Mouse (Mus musculus): ENCODE measurements at regions not wholly inside any gene's neighbourhood (a gene's known extent, or its start where the extent isn't known, plus 50 kb on each side); places are given as distances from the start of the nearest gene placed in this dataset.

DNA sequence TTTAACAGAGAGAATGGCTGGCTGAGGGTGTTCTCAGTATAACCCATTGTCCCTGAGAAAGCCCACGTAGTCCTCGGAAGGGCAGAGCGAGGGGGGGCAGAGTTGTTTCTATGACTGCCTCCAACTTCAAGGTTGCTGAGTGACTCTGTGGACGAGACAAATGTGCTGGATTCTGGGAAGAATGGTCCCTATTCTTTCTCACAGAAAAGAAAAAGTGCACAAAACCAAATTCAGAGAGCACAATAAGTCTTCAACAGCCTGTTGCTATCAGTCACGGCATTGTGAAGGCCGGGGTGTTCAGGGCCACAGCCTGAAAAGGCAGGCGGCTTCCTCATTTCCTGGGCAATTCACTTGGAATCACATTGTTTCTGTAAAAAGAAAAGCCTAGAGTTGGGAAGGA is 165.6 kb upstream of the 3110018I06Rik start:
- no peak for DNase-seq

DNA sequence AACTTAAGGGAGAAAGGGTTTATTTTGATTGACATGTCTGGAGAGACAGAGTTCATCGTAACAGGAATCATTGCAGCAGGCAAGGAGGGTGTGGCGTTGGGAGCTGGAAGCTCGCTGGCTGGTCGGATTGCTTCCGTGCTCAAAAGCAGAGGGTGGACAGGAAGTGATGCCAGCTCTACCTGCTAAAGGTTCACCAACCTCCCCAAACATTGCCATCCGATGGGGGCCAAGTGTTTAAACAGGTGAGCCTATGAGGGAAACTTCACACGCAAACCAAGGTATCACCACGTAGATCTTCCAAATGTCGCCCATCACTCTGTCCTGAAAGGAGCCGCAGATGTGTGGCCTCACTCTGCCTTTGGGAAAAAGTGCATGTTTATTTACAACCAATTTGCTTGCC is 162.3 kb upstream of the 3110018I06Rik start:
- no peak for DNase-seq

DNA sequence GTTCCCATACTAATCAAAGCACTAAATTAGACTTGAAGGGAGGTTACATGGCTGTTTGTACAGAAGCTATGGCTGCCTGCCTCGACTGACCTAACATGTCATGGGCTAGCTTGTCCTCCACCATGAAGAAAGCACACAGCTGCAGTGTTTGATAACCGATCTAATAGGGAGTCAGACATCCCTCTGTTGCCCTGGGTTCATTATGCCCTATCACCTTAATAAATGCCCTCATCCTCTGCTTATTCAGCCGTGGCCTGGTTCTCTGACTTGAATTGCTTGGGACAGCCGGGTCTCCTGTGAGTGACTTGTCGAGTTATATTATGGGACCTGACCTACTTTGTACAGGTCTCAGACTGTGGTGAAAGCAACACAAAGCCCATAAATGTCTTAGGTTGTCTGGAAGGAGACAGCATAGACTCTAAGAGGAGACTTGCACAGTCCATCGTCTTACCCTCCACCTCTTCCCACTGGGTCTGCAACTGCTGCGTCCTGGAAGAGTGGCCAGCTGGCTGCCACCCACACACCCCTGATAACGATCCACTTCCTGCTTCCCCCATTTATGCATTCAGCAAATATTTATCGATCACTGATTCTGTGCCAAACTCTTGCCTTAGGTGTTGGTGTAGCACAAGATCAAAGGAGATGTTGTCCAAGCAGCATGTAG is 161.2 kb upstream of the 3110018I06Rik start:
- DNase-seq: no peak

DNA sequence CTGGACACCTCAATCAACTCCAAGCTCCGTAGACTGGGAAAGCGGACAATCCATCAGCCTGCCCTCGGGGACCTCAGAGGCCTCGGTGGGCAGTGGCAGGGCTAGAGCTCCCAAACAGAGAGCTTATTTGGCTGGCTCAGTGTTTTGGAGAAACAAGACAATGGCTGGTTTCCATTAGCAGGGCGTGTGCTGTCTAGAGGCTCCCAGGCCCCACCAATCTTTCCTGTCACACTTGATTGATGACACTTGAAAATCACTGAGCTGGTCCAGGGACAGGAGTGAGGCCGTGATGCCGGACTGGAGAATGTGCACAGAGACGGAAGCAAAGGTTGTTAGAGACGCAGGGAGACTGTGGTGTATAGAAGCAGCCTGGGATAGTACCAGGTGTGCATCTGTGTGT is 159.4 kb upstream of the 3110018I06Rik start:
- DNase-seq: no peak

DNA sequence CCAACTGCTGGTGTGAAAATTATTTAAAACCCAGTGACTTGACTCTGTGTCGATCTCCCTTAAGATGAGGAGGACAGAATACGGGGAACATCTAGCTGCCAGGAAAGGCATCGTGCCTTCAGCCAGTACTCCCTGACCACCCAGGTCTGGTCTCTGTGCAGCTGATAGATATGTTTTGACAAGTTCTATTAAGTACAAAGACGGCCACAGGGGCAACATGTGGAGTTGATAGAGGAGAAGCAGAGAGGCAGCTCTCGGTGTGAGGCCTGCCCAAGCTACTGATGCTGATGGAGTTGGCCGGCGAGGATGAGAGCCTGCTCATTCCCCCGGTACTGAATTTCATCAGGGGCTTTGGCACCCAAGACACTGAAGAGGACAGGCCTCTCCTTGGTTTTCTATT is 154.1 kb upstream of the 3110018I06Rik start:
- no peak for DNase-seq

DNA sequence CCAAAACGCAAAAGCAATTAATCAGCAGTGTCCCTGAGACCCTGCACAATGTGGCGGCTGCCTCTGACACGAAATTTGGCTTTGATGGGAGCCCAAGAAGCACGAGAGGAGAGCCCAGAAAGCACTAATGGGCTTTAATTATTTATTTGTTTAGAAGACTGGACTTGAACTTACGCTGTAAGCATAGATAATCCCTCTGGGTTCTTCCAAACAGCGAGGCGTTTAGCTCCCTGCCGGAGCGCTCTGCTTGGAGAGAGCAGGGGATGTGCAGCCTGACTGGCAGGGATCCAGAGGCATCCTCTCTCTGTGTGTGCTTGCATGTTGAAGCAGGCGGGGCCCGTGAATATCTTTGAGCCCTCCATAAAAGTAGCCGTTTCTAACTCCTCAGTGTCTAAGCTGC is 153.3 kb upstream of the 3110018I06Rik start:
- no peak for DNase-seq

DNA sequence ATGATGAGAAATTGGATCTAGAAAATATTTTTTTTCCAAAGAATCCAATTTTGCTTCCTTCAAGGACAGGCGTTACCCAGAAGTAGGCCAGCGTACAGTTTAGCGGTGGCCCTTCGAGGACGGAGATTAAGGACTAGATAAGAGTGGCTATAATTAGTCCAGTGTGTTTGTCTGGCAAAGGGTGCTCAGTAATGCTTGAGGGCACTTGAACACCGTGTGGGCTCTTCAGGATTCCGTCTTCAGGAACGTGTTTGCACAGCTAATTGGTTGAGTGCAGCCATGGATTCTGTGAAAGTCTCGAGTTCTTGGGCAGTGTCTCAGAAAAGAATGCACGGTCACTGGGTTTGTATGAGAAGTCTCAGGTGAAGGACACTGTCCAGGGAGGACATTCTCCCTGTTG is 149.7 kb upstream of the 3110018I06Rik start:
- DNase-seq: no peak

DNA sequence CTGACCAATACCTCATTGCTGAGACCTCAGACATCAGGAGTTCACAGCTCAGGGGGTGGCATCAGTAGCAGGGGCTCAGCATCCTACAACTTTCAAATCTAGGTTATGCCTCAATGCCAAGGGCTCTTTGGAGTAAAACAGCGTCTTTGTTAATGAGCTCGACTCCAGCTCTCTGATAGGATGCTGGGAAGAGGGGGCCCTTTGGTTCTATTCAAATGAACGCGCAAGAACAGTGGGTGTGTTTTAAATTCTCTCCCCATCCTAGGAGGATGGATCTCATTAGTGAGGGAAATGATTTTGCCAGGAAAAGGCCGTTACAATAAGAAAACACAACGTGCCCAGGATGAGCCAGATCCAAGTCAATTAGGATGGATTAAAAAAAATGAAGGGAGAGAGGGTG is 132.2 kb upstream of the 3110018I06Rik start:
- no peak for DNase-seq

DNA sequence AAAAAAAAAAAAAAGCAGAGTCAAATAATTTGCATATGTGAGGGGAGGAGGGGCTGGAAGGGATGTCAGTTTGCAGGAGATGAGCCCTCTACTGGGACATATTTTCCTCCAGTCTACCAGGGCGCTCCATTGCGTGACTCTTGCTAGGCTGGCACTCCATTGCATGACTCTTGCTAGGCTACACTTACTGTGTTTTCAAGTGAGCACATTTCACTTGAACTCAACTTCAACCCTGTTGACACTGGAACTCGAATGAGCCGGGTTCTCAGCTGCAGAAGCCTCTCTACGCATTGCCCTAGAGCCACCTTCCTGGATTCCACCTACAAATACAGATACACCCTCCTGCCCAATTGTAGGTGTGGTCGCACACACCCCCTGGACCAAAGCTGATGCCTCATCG is 131.5 kb upstream of the 3110018I06Rik start:
- no peak for DNase-seq

DNA sequence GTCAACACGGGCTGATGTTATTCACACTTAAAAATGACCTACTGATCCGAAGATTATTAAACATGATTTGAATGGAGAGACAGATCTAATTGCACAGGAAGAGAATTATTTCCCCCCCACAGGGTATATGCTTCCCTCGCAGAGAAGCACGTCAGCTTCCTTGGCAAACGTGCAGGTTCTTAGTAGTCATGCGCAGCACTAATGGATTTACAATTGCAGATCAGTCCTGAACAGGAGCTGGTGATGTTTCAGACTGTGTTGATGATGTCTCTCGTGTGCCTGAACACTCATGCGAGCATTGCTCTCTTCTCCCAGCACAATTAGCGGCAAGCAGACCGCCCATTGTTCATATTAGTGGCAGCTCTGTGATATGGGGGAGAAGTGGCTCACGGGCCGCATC is 127.9 kb upstream of the 3110018I06Rik start:
- DNase-seq: no peak

DNA sequence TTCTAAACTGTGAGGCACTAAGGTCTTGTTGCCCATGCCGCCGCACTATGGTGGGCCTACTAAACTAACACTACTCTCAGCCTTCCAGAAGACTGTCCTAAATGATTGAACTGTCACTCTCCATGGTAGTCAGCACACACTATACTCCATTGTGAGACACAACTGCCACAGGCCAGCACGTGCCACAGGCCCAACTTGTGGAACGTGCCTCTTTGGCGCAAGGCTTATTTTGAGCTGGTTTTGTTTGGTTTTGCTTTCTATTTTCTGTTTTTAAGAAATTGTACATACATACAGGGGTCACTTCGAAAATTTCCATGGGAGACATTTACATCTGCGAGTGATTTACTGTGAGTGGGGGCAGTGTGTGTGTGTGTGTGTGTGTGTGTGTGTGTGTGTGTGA is 126.8 kb upstream of the 3110018I06Rik start:
- DNase-seq: no peak

DNA sequence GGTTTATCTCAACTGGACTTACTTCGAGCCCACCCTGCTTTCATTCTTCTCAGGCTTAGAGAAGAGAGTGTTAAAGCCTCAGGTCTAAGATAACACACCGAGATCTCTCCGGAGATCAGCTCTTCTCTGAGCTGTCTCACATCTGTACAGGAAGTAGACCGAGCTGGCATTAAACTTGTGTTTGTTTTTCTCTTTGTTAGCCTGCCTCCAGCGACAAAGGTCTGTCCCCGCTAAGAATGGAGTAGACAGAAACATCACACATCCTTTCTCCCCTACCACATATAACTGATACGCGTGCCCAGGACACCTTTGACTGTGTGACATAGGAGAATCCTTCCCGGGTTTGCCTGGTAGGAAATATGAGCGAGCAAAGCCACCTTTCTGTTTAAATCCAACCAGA is 126.3 kb upstream of the 3110018I06Rik start:
- no peak for DNase-seq

DNA sequence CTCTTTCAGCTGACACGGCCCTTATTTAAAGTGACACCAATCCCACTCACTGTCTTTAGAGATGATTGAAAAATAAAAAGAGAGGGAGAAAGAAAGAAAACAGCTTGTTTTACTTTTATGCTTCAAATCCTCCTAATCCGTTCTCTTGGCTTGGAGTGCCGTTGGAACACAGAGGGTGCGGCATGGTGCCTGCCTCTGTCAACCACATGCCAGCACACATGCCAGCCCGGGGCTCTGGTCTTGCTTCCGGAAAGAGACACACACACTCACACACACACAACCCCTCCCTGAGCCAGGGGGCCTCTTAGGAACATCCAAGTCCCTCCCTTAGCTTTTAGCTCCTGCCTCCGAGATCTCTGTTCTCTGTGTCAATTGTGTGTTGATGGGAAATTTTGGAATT is 116.2 kb upstream of the 3110018I06Rik start:
- DNase-seq: no peak

DNA sequence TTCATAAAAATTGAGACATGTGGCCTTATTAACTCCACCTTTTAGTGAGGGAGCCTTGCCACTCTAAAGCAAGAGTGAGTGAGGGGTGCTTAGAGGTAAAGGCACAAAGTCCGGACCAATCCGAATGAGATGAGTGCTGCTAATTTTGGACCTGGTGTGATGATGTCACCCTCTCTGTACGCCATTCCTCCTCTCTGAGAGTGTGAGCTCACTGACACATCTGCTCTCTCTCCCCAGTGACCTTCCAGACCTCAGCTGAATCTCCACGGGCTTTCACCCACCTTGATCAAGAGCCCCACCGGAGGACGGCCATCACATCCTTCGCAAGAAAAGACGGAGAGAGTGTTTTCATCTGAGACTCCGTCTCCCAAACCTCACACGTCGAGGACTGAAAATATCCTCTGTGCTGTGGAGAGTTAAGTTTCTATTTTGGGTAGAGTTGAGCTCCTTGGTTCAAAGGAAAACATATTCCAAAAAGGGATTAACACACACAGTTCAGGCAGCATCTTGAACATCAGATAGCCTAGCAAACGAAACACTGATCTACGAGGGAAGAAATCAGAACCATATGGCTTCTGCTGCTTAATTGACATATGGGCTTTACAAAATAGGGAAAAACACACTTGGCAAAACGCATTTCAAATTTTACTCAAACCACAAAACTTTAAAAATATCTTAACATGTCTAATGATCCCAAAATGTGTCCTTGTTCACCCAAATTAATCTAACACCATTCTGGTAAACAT is 96.2 kb upstream of the 3110018I06Rik start:
- no peak for DNase-seq

DNA sequence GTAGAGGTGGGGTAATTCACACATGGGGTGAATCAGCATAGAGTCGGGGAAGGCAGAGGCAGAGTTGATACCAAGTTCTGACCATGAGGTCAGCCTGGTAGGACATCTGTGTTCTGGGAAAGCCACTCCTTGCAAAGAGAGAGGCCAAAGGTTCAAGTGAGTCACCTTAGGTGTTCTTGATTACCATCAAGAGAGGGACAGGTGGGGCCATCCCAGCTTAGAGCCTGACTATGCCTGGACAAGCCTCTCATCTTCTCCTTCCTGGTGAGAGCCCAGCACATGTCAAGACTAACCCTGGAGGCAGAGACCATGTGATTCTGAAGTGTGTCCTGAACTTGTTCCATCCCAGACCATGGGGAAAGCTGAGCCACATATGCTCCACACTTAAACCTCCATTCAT is 94.0 kb upstream of the 3110018I06Rik start:
- no peak for DNase-seq

DNA sequence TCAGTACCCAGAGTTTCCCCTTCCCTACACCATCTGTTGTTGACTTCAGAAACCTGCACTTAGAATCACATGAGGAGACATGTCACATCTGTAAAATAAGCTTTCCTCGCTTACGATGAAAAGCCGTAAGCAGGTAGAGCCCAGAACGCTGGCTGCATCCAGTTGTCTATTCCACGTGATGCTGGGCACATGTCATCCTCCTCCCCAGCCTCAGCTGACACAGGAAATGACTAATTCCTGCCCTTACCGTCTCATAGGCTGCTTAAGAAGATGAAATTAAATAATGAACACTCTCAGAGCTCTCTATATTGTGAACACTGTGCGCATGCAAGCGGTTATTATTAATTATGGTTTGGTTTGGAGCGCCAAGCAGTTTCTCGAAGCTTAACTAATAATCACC is 83.6 kb upstream of the 3110018I06Rik start:
- no peak for DNase-seq

DNA sequence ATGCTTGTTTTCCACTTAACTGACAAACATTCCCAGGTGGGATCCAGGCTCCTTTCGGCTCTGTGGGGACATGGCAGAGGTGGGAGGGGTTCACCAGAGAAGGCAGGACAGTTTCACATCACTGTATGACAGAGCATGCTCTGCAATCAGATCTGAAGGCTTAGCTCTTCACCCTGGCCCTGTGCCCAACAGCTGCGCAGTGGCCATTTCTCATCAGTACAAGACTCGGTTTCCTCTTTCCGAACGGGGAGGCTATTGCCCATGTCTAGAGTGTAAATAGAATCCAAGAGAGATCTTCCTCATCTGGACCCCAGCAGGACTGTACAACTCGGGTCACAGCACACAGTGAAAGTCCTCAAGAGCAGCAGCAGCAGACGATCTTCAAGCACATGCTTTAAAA is 64.5 kb upstream of the 3110018I06Rik start:
- no peak for DNase-seq

DNA sequence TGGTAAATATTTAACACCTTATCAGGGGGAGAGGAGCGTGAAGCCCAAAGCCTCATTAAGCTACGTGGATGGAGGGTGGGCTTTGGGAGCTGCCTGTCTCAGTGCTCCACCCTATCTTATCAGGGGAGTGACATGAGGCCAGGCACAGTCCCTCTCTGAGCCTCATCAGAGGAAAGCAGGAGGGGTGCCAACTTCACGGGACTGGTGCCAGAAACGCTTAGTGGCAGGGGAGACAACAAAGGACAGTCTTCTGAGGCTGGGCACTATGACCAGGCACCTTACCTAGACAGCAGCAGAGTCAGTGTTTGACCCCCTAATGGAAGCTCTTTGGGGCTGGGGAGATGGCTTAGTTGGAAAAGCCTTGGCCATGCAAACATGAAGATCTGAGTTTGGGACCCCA is 49.9 kb upstream of the 3110018I06Rik start:
- DNase-seq: no peak

Data from cerebellum, adult 9-10 months (tissue).